ENCODE assay signal across 9 mouse cellular contexts in the genomic region with DNA sequence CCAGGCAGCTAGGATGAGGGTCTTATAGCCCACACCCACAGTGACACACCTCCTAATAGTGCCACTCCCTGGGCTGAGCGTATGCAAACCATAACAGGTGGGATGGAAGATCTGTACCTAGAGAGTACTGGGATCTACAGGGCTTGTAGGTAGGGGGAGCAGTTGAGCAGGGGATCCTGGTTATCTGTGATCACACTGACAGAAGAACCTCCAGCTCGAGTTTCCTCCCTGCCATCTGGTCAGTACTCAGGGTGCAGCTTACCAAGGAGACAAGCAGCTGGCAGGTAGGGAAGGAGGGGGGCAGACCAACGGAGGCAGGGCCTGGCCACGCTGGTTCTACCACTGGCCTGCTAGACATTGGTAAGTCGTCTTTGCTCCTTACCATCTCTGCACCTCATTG. TPM values are rescaled to one million over a fixed set of nuclear protein-coding genes. Genes with fewer than 3 reads are reported as not detected.
DNase-seq lines count a peak whose midpoint lies in the region; ATAC-seq and TF ChIP-seq lines count a peak whose summit lies in the region.
"Had no signal": no experiment of that assay in that cellular context is flagged by ENCODE, and none has a peak within 500 bp of the region (broad histone marks: within the 10 kb centered on the region; RNA-seq: fewer than 3 reads in every experiment).

No protein-coding gene starts in this region.

- DNase-seq in forebrain, embryonic 14.5 days (ENCODE audit: low spot score), result peak; percentile 29
- peak; percentile 28 for DNase-seq in 3T3-L1 (ENCODE audit: low read depth, low spot score)
- DNase-seq in lung, adult 2 months, result peak; percentile 14
- DNase-seq in yolk sac, embryonic 10.5 days (ENCODE audit: low spot score), result peak; percentile 5
- no peak for DNase-seq in T-cell, adult 2 months (ENCODE audit: low spot score)

- no peaks in the 10 kb centered on the region for H3K36me3 ChIP-seq in forebrain, embryonic 14.5 days (ENCODE audit: control insufficient read depth, insufficient read depth, low read length)
- H3K36me3 ChIP-seq in forebrain, embryonic 12.5 days (replicated peaks), result no peaks in the 10 kb centered on the region
- no peaks in the 10 kb centered on the region for H3K36me3 ChIP-seq in intestine, embryonic 15.5 days

- no peak overlapping the region for H3K9ac ChIP-seq in forebrain, embryonic 14.5 days (ENCODE audit: low read length)
- no peak overlapping the region for H3K9ac ChIP-seq in forebrain, embryonic 12.5 days
- no peak overlapping the region; the same call in 1 of the 2 replicates for H3K9ac ChIP-seq in intestine, embryonic 15.5 days

- H3K27me3 ChIP-seq in forebrain, embryonic 14.5 days (replicated peaks; ENCODE audit: control insufficient read depth, insufficient read depth, low read length), result no peaks in the 10 kb centered on the region
- H3K27me3 ChIP-seq in forebrain, embryonic 12.5 days, result no peaks in the 10 kb centered on the region
- H3K27me3 ChIP-seq in intestine, embryonic 15.5 days (replicated peaks), result no peaks in the 10 kb centered on the region

- no peak overlapping the region for H3K4me2 ChIP-seq in forebrain, embryonic 14.5 days (ENCODE audit: low read length)
- H3K4me2 ChIP-seq in forebrain, embryonic 12.5 days, result no peak overlapping the region
- H3K4me2 ChIP-seq in intestine, embryonic 15.5 days (replicated peaks), result no peak overlapping the region

- WGBS in forebrain, embryonic 14.5 days, result 28% methylated on average over 5 of the region's 5 CpGs
- 28% methylated on average over 5 of the region's 5 CpGs for WGBS in forebrain, embryonic 12.5 days
- WGBS in intestine, embryonic 15.5 days, result 31% methylated on average over 5 of the region's 5 CpGs
- 27% methylated on average over 5 of the region's 5 CpGs for WGBS in lung, adult 2 months

- no peak for ATAC-seq in forebrain, embryonic 14.5 days
- ATAC-seq in forebrain, embryonic 12.5 days (ENCODE audit: low FRiP score), result no peak
- ATAC-seq in cerebellum, adult (ENCODE audit: insufficient number of reproducible peaks, low FRiP score, low TSS enrichment), result peak; percentile 62; the same call in 1 of the 2 replicates
- ATAC-seq in intestine, embryonic 15.5 days, result peak; percentile 74

- no peak overlapping the region for H3K27ac ChIP-seq in forebrain, embryonic 14.5 days (ENCODE audit: low read depth, low read length)
- no peak overlapping the region for H3K27ac ChIP-seq in forebrain, embryonic 12.5 days
- no peak overlapping the region for H3K27ac ChIP-seq in intestine, embryonic 15.5 days

- TF ChIP-seq CTCF in lung, adult 2 months (IDR thresholded peaks at IDR 0.05; ENCODE audit: insufficient read depth, low read length), result peak; percentile 6; the same call in 1 of the 2 replicates

- H3K4me1 ChIP-seq in forebrain, embryonic 14.5 days (ENCODE audit: control insufficient read depth, insufficient read depth, low read length), result no peaks in the 10 kb centered on the region
- H3K4me1 ChIP-seq in forebrain, embryonic 12.5 days, result no peaks in the 10 kb centered on the region
- H3K4me1 ChIP-seq in intestine, embryonic 15.5 days (replicated peaks), result no peaks in the 10 kb centered on the region
- no peaks in the 10 kb centered on the region for H3K4me1 ChIP-seq in lung, adult 2 months (ENCODE audit: control insufficient read depth, insufficient read depth, low read length)

- no peak overlapping the region for H3K4me3 ChIP-seq in forebrain, embryonic 14.5 days (ENCODE audit: low read depth, low read length)
- no peak overlapping the region for H3K4me3 ChIP-seq in forebrain, embryonic 12.5 days (replicated peaks)
- no peak overlapping the region for H3K4me3 ChIP-seq in intestine, embryonic 15.5 days (replicated peaks)
- H3K4me3 ChIP-seq in lung, adult 2 months (replicated peaks; ENCODE audit: extremely low read depth, low read depth, low read length), result no peak overlapping the region

- TF ChIP-seq POLR2A in lung, adult 2 months (IDR thresholded peaks at IDR 0.05; ENCODE audit: borderline replicate concordance, extremely low read depth, low read depth, low read length), result no peak

- no peaks in the 10 kb centered on the region for H3K9me3 ChIP-seq in forebrain, embryonic 14.5 days (replicated peaks; ENCODE audit: control insufficient read depth, low read length)
- H3K9me3 ChIP-seq in forebrain, embryonic 12.5 days, result no peaks in the 10 kb centered on the region
- H3K9me3 ChIP-seq in intestine, embryonic 15.5 days, result no peaks in the 10 kb centered on the region

RNA-seq across cellular contexts. Expression of gene Cib2, which starts 7.6 kb away (rescaled TPM):
- polyA plus RNA-seq in forebrain, embryonic 14.5 days (2014; fragmentation: Nextera tagmentation; extraction: Ambion mirVana), result 42.7 and 43.4 TPM in 2 replicates
- polyA plus RNA-seq in forebrain, embryonic 12.5 days (2016; fragmentation: Nextera tagmentation; extraction: Ambion mirVana), result 19.1 and 20.2 TPM in 2 replicates
- polyA plus RNA-seq in intestine, embryonic 15.5 days (2015; fragmentation: Nextera tagmentation; extraction: Ambion mirVana), result 9.4 and 9.9 TPM in 2 replicates
- 7.5 and 9.7 TPM in 2 replicates for polyA plus RNA-seq in lung, adult 2 months (2012; rRNA removed)

RNA-seq across cellular contexts. Expression of gene Sh2d7, which starts 13.6 kb away (rescaled TPM):
- polyA plus RNA-seq in forebrain, embryonic 14.5 days (2014; fragmentation: Nextera tagmentation; extraction: Ambion mirVana), result 0.10 TPM in 2 replicates
- 0.09 TPM in 1 of 2 replicates, not detected in the other for polyA plus RNA-seq in forebrain, embryonic 12.5 days (2016; fragmentation: Nextera tagmentation; extraction: Ambion mirVana)
- not detected in 2 replicates for polyA plus RNA-seq in intestine, embryonic 15.5 days (2015; fragmentation: Nextera tagmentation; extraction: Ambion mirVana)
- 0.14 and 0.15 TPM in 2 replicates for polyA plus RNA-seq in lung, adult 2 months (2012; rRNA removed)
- polyA plus RNA-seq: lung, embryonic 16.5 days had no signal

RNA-seq across cellular contexts. Expression of gene Idh3a, which starts 33.7 kb away (rescaled TPM):
- polyA plus RNA-seq in forebrain, embryonic 14.5 days (2014; fragmentation: Nextera tagmentation; extraction: Ambion mirVana), result 141 and 175 TPM in 2 replicates
- polyA plus RNA-seq in forebrain, embryonic 12.5 days (2016; fragmentation: Nextera tagmentation; extraction: Ambion mirVana), result 109 and 122 TPM in 2 replicates
- polyA plus RNA-seq in intestine, embryonic 15.5 days (2015; fragmentation: Nextera tagmentation; extraction: Ambion mirVana), result 194 and 206 TPM in 2 replicates
- polyA plus RNA-seq in lung, adult 2 months (2012; rRNA removed), result 20.1 and 37.0 TPM in 2 replicates

RNA-seq across cellular contexts. Expression of gene Dmxl2, which starts 51.0 kb away (rescaled TPM):
- polyA plus RNA-seq in forebrain, embryonic 14.5 days (2014; fragmentation: Nextera tagmentation; extraction: Ambion mirVana), result 39.5 and 53.7 TPM in 2 replicates
- 19.4 and 21.0 TPM in 2 replicates for polyA plus RNA-seq in forebrain, embryonic 12.5 days (2016; fragmentation: Nextera tagmentation; extraction: Ambion mirVana)
- 4.1 and 4.4 TPM in 2 replicates for polyA plus RNA-seq in intestine, embryonic 15.5 days (2015; fragmentation: Nextera tagmentation; extraction: Ambion mirVana)
- polyA plus RNA-seq in lung, adult 2 months (2012; rRNA removed), result 3.8 and 6.6 TPM in 2 replicates

Comparison
In these comparisons a context has a peak if more than half of its experiments do, and no peak if none do; other contexts are left out.
1. ATAC-seq: peak in cerebellum, adult (single experiment) and intestine, embryonic 15.5 days (single experiment); none in forebrain, embryonic 14.5 days (single experiment) and forebrain, embryonic 12.5 days (single experiment).